Comparison of ENCODE assay signal across 10 mouse cellular contexts in the genomic region with DNA sequence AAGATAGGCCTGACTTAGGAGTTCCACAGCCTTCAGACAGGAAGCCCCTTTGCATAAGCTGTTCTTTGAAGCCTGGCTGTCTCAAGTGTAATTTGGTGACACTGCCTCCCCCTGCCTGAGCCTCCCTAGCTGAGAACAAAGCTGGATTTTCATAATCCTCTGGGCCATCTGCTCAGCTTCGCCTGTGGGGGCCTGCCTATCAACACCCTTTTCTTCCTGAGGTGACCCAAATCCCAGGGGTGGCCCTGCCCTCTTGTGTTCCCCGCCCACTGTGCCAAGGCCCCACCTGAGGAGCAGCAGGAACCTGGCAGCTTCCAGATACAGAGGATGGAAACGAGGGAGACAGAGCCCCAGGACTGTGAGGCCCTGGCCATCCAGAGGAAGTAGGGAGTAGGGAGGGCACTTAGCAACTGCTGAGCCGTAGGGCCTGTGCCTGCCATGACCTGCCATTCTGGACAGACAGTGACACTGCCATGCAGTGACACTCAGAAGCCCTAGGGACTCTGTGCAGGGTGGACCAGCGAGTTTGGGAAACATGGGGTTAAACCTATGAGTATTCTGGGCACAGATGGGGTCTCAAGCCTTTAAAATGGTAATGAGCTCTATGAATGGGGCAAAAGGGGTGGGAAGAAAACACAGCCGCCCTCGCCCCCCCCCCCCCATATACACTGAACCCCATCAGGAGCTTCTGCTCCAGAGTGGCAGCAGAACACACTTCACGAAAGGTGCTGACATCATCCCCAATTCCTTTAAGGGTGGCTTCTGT. TPM values are rescaled to one million over a fixed set of nuclear protein-coding genes. Genes with fewer than 3 reads are reported as not detected.
DNase-seq lines count a peak whose midpoint lies in the region; ATAC-seq lines count a peak whose summit lies in the region.
"Had no signal": no experiment of that assay in that cellular context is flagged by ENCODE, and none has a peak within 500 bp of the region (broad histone marks: within the 10 kb centered on the region; RNA-seq: fewer than 3 reads in every experiment).

No protein-coding gene starts in this region.

- ATAC-seq in hindbrain, embryonic 11.5 days (ENCODE audit: low FRiP score): peak; percentile 81
- peak; percentile 85 for ATAC-seq in midbrain, embryonic 11.5 days (ENCODE audit: low FRiP score)

- no peaks in the 10 kb centered on the region for H3K9me3 ChIP-seq in hindbrain, embryonic 11.5 days (ENCODE audit: control insufficient read depth, low read length)
- H3K9me3 ChIP-seq in midbrain, embryonic 11.5 days (ENCODE audit: control insufficient read depth, low read length): no peaks in the 10 kb centered on the region
- H3K9me3 ChIP-seq: limb, embryonic 15.5 days had no signal

- H3K4me2 ChIP-seq in hindbrain, embryonic 11.5 days (replicated peaks; ENCODE audit: low read depth, low read length): no peak overlapping the region
- H3K4me2 ChIP-seq in midbrain, embryonic 11.5 days: peak overlapping the region; percentile 22; the same call in 1 of the 2 replicates
- H3K4me2 ChIP-seq: limb, embryonic 15.5 days had no signal

- intact Hi-C loops in left cerebral cortex, postnatal 4 days (cut with DNase I): no loop called here
- intact Hi-C loops in left cerebral cortex, postnatal 25 days (cut with DNase I): no loop called here
- intact Hi-C loops in left cerebral cortex, postnatal 36 days (cut with DNase I): no loop called here

- H3K4me1 ChIP-seq in hindbrain, embryonic 11.5 days (replicated peaks; ENCODE audit: control insufficient read depth, insufficient read depth, low read length): peaks cover 10% of the 10 kb centered on the region
- H3K4me1 ChIP-seq in midbrain, embryonic 11.5 days (ENCODE audit: control insufficient read depth, insufficient read depth, low read length): peaks cover 28% of the 10 kb centered on the region

- H3K4me3 ChIP-seq in hindbrain, embryonic 11.5 days (ENCODE audit: low read depth, low read length): no peak overlapping the region
- no peak overlapping the region for H3K4me3 ChIP-seq in midbrain, embryonic 11.5 days (ENCODE audit: low read depth, low read length)
- H3K4me3 ChIP-seq: limb, embryonic 15.5 days had no signal

- peak; percentile 49 for DNase-seq in left cerebral cortex, postnatal 4 days
- no peak for DNase-seq in left cerebral cortex, postnatal 25 days (ENCODE audit: low spot score in 2 of 2)
- no peak for DNase-seq in hindbrain, embryonic 11.5 days (ENCODE audit: low spot score)
- peak; percentile 96 for DNase-seq in midbrain, embryonic 11.5 days (ENCODE audit: low spot score, missing footprints)
- DNase-seq in thymus, postnatal 10 days (ENCODE audit: low spot score in 2 of 2): peak; percentile 58 to 61
- no peak for DNase-seq in gastrocnemius, adult 8-10 months (ENCODE audit: low spot score in 2 of 2)
- no peak for DNase-seq in adrenal gland, postnatal 14 days
- no peak for DNase-seq in left cerebral cortex, postnatal 36 days (ENCODE audit: low spot score in 2 of 2)
- DNase-seq: gastrocnemius, postnatal 10 days had no signal

- 33% methylated on average over 8 of the region's 8 CpGs for whole genome bisulfite sequencing in hindbrain, embryonic 11.5 days
- 12% methylated on average over 8 of the region's 8 CpGs for WGBS in midbrain, embryonic 11.5 days

- no peaks in the 10 kb centered on the region for H3K27me3 ChIP-seq in hindbrain, embryonic 11.5 days (ENCODE audit: control insufficient read depth, insufficient read depth, low read length)
- no peaks in the 10 kb centered on the region for H3K27me3 ChIP-seq in midbrain, embryonic 11.5 days (ENCODE audit: control insufficient read depth, insufficient read depth, low read length)
- H3K27me3 ChIP-seq: limb, embryonic 15.5 days had no signal

- peak overlapping the region; percentile 34; the same call in 1 of the 2 replicates for H3K9ac ChIP-seq in hindbrain, embryonic 11.5 days (ENCODE audit: low read depth, low read length)
- peak overlapping the region; percentile 31; the same call in 1 of the 2 replicates for H3K9ac ChIP-seq in midbrain, embryonic 11.5 days (ENCODE audit: low read length)
- H3K9ac ChIP-seq: limb, embryonic 15.5 days had no signal

- H3K27ac ChIP-seq in hindbrain, embryonic 11.5 days (ENCODE audit: low read depth, low read length): peak overlapping the region; percentile 74
- H3K27ac ChIP-seq in midbrain, embryonic 11.5 days (ENCODE audit: low read depth, low read length): peak overlapping the region; percentile 92
- H3K27ac ChIP-seq: limb, embryonic 15.5 days had no signal

- H3K36me3 ChIP-seq in hindbrain, embryonic 11.5 days (ENCODE audit: control insufficient read depth, insufficient read depth, low read length): no peaks in the 10 kb centered on the region
- H3K36me3 ChIP-seq in midbrain, embryonic 11.5 days (ENCODE audit: control insufficient read depth, insufficient read depth, low read length): no peaks in the 10 kb centered on the region

RNA-seq across cellular contexts. Expression of gene Akna, which starts 13.8 kb away (rescaled TPM):
- 1 to 10 TPM; 6.1 to 6.9 TPM for total RNA-seq in left cerebral cortex, postnatal 4 days (2021)
- total RNA-seq in left cerebral cortex, postnatal 25 days (2021): 1 to 10 TPM; 2.9 to 3.0 TPM
- 5.7 and 6.1 TPM in 2 replicates for polyA plus RNA-seq in hindbrain, embryonic 11.5 days (2014; fragmentation: Nextera tagmentation; extraction: Ambion mirVana)
- 7.0 and 9.1 TPM in 2 replicates for polyA plus RNA-seq in midbrain, embryonic 11.5 days (2014; fragmentation: Nextera tagmentation; extraction: Ambion mirVana)
- total RNA-seq in gastrocnemius, adult 8-10 months (2022): 1 to 10 TPM in 2 of 4 experiments, under 1 TPM in 2; 0.68 to 1.4 (median 0.96) TPM
- total RNA-seq in adrenal gland, postnatal 14 days (2021): 4.4 and 16.1 TPM in 2 replicates
- total RNA-seq in left cerebral cortex, postnatal 36 days (2021): 1 to 10 TPM; 2.5 to 4.4 TPM

RNA-seq across cellular contexts. Expression of gene Orm2, which starts 27.1 kb away (rescaled TPM):
- total RNA-seq in left cerebral cortex, postnatal 4 days (2021): not detected
- not detected for total RNA-seq in left cerebral cortex, postnatal 25 days (2021)
- polyA plus RNA-seq in hindbrain, embryonic 11.5 days (2014; fragmentation: Nextera tagmentation; extraction: Ambion mirVana): not detected in 2 replicates
- not detected in 2 replicates for polyA plus RNA-seq in midbrain, embryonic 11.5 days (2014; fragmentation: Nextera tagmentation; extraction: Ambion mirVana)
- total RNA-seq in gastrocnemius, adult 8-10 months (2022): 1 to 10 TPM in 1 of 4 experiments, not detected in 3; 1.3 TPM
- 1.1 and 1.9 TPM in 2 replicates for total RNA-seq in adrenal gland, postnatal 14 days (2021)
- not detected for total RNA-seq in left cerebral cortex, postnatal 36 days (2021)

RNA-seq across cellular contexts. Expression of gene Orm3, which starts 33.3 kb away (rescaled TPM):
- total RNA-seq in left cerebral cortex, postnatal 4 days (2021): not detected
- not detected for total RNA-seq in left cerebral cortex, postnatal 25 days (2021)
- polyA plus RNA-seq in hindbrain, embryonic 11.5 days (2014; fragmentation: Nextera tagmentation; extraction: Ambion mirVana): not detected in 2 replicates
- not detected in 2 replicates for polyA plus RNA-seq in midbrain, embryonic 11.5 days (2014; fragmentation: Nextera tagmentation; extraction: Ambion mirVana)
- total RNA-seq in gastrocnemius, adult 8-10 months (2022): not detected
- 6.6 and 8.0 TPM in 2 replicates for total RNA-seq in adrenal gland, postnatal 14 days (2021)
- total RNA-seq in left cerebral cortex, postnatal 36 days (2021): not detected
- total RNA-seq: gastrocnemius, postnatal 10 days had no signal
- polyA plus RNA-seq: limb, embryonic 15.5 days had no signal

RNA-seq across cellular contexts. Expression of gene Orm1, which starts 44.9 kb away (rescaled TPM):
- total RNA-seq in left cerebral cortex, postnatal 4 days (2021): not detected
- not detected for total RNA-seq in left cerebral cortex, postnatal 25 days (2021)
- polyA plus RNA-seq in hindbrain, embryonic 11.5 days (2014; fragmentation: Nextera tagmentation; extraction: Ambion mirVana): not detected in 2 replicates
- not detected in 2 replicates for polyA plus RNA-seq in midbrain, embryonic 11.5 days (2014; fragmentation: Nextera tagmentation; extraction: Ambion mirVana)
- 1 to 10 TPM in 3 of 4 experiments, not detected in 1; 1.8 to 4.2 (median 2.1) TPM for total RNA-seq in gastrocnemius, adult 8-10 months (2022)
- 7.2 and 16.7 TPM in 2 replicates for total RNA-seq in adrenal gland, postnatal 14 days (2021)
- not detected for total RNA-seq in left cerebral cortex, postnatal 36 days (2021)

Comparison
In these comparisons a context has a peak if more than half of its experiments do, and no peak if none do; other contexts are left out.
1. DNase-seq: peak in left cerebral cortex, postnatal 4 days (single experiment), midbrain, embryonic 11.5 days (single experiment) and thymus, postnatal 10 days (2 of 2); none in left cerebral cortex, postnatal 25 days (0 of 2), hindbrain, embryonic 11.5 days (single experiment), gastrocnemius, adult 8-10 months (0 of 2), adrenal gland, postnatal 14 days (single experiment) and left cerebral cortex, postnatal 36 days (0 of 2).